Mouse (Mus musculus) embryonic facial prominence, embryonic 11.5 days (tissue): ENCODE measurements around the gene Cage1. TPM values are rescaled to one million over a fixed set of nuclear protein-coding genes. Genes with fewer than 3 reads are reported as not detected.

ENCODE experiments used
- ATAC-seq: fragments of 200-750 bp; cut with Nextera tagmentation; replicated peaks from 2 replicates; pipeline ENCODE4 v1.8.0; 2017; ENCODE audit warnings: low read depth; ENCODE audit not compliant: insufficient number of reproducible peaks, low FRiP score, low TSS enrichment
- DNase-seq: peaks from one replicate; pipeline ENCODE4 v3.0.0-alpha.2; 2015; ENCODE audit warnings: low spot score
- H3K27ac ChIP-seq: fragments of 300-500 bp; sonication (generic); replicated peaks from 2 replicates; pipeline ENCODE4 v1.5.1; 2014; ENCODE audit warnings: mild to moderate bottlenecking, low read depth, low read length, control low read depth
- H3K27me3 ChIP-seq: fragments of 300-500 bp; sonication (generic); 2 replicates; pipeline ENCODE4 v1.6.1; 2014; ENCODE audit warnings: mild to moderate bottlenecking, low read length, moderate library complexity, mixed read lengths; ENCODE audit not compliant: control insufficient read depth, insufficient read depth
- H3K36me3 ChIP-seq: fragments of 300-500 bp; sonication (generic); replicated peaks from 2 replicates; pipeline ENCODE4 v1.6.1; 2014; ENCODE audit warnings: low read depth, mild to moderate bottlenecking, low read length, moderate library complexity, mixed read lengths; ENCODE audit not compliant: control insufficient read depth, insufficient read depth
- H3K4me1 ChIP-seq: fragments of 300-500 bp; sonication (generic); 2 replicates; pipeline ENCODE4 v1.6.1; 2014; ENCODE audit warnings: low read length, mixed read lengths; ENCODE audit not compliant: control insufficient read depth, insufficient read depth
- H3K4me2 ChIP-seq: fragments of 300-500 bp; sonication (generic); 2 replicates; pipeline ENCODE4 v1.6.1; 2014; ENCODE audit warnings: low read depth, mild to moderate bottlenecking, control low read depth, low read length, moderate library complexity
- H3K4me3 ChIP-seq: fragments of 300-500 bp; sonication (generic); 2 replicates; pipeline ENCODE4 v1.5.1; 2014; ENCODE audit warnings: low read depth, low read length, control low read depth
- H3K9ac ChIP-seq: fragments of 300-500 bp; sonication (generic); replicated peaks from 2 replicates; pipeline ENCODE4 v1.6.1; 2014; ENCODE audit warnings: mild to moderate bottlenecking, control low read depth, low read length
- H3K9me3 ChIP-seq: fragments of 300-500 bp; sonication (generic); replicated peaks from 2 replicates; pipeline ENCODE4 v1.6.1; 2016; ENCODE audit warnings: mild to moderate bottlenecking, low read length, inconsistent platforms, mixed read lengths; ENCODE audit not compliant: control insufficient read depth
- WGBS: fragments of 180-500 bp; shearing (Covaris S2); extraction: QIAGEN DNeasy Blood & Tissue Kit; methylation state at CpG from one replicate; pipeline ENCODE4 v1.1.7; 2014; 5-methylcytosine and 5-hydroxymethylcytosine counted together
- polyA plus RNA-seq: library from polyadenylated mRNA; unstranded; fragments of >200 nt; fragmentation: Nextera tagmentation; extraction: Ambion mirVana; gene quantifications from 2 replicates; pipeline ENCODE4 v1.2.1, GENCODE M21; 2014

Cage1 gene
- 0.48 and 1.2 TPM in 2 replicates for polyA plus RNA-seq

GRCm38 (mm10) chr13:38037044-38037687, at the start of gene Cage1:
Gene Cage1 (minus strand): TSS chr13:38037069.
- H3K4me2 ChIP-seq: peak within 1 kb of the TSS; percentile 76
- peak; percentile 89 for ATAC-seq
- H3K27me3 ChIP-seq: no peaks in the 10 kb centered on the region
- no peaks in the 10 kb centered on the region for H3K4me1 ChIP-seq
- peak; percentile 98 for DNase-seq
- H3K27ac ChIP-seq: 0 out of 2 replicates have a peak within 1 kb of the TSS, but pooled peaks have one; percentile 47
- no peaks in the 10 kb centered on the region for H3K9me3 ChIP-seq
- H3K4me3 ChIP-seq: peak within 1 kb of the TSS; percentile 69
- under 1% methylated on average over 47 of the region's 47 CpGs for WGBS
- H3K9ac ChIP-seq: peak within 1 kb of the TSS; percentile 74
- no peaks in the 10 kb centered on the region for H3K36me3 ChIP-seq

GRCm38 (mm10) chr13:38081161-38081560, 44.3 kb upstream of the Cage1 start:
- Histone ChIP-seq H3K4me3 (no peak overlapping the region), H3K9ac (no peak overlapping the region)
- no peak for DNase-seq

GRCm38 (mm10) chr13:38080725-38081124, 43.9 kb upstream of the Cage1 start:
- H3K9me3 ChIP-seq: no peaks in the 10 kb centered on the region
- no peaks in the 10 kb centered on the region for H3K36me3 ChIP-seq
- H3K27me3 ChIP-seq: no peaks in the 10 kb centered on the region
- 80% methylated on average over 14 of the region's 14 CpGs for WGBS
- ATAC-seq (no peak), DNase-seq (no peak)
- no peaks in the 10 kb centered on the region; the same call in 1 of the 2 replicates for H3K4me1 ChIP-seq
- no peak overlapping the region for H3K9ac ChIP-seq
- no peak overlapping the region for H3K27ac ChIP-seq
- H3K4me2 ChIP-seq: no peak overlapping the region
- no peak overlapping the region for H3K4me3 ChIP-seq

More at GRCm38 (mm10) chr13:38081161-38081560, 44.3 kb upstream of the Cage1 start:
- Histone ChIP-seq H3K4me2 (no peak overlapping the region), H3K4me1 (no peaks in the 10 kb centered on the region; the same call in 1 of the 2 replicates), H3K27me3 (no peaks in the 10 kb centered on the region), H3K27ac (no peak overlapping the region), H3K9me3 (no peaks in the 10 kb centered on the region), H3K36me3 (no peaks in the 10 kb centered on the region)
- no peak for ATAC-seq
- WGBS: 78% methylated on average over 7 of the region's 7 CpGs

GRCm38 (mm10) chr13:38080014-38080413, 43.1 kb upstream of the Cage1 start:
- WGBS: 42% methylated on average over 9 of the region's 9 CpGs
- H3K36me3 ChIP-seq: no peaks in the 10 kb centered on the region
- H3K9me3 ChIP-seq: no peaks in the 10 kb centered on the region
- no peak overlapping the region for H3K9ac ChIP-seq
- no peak overlapping the region for H3K27ac ChIP-seq
- H3K4me3 ChIP-seq: no peak overlapping the region
- H3K4me1 ChIP-seq: no peaks in the 10 kb centered on the region; the same call in 1 of the 2 replicates
- H3K4me2 ChIP-seq: no peak overlapping the region
- H3K27me3 ChIP-seq: no peaks in the 10 kb centered on the region
- ATAC-seq (no peak), DNase-seq (no peak)

GRCm38 (mm10) chr13:38079366-38079765, 42.5 kb upstream of the Cage1 start:
- no peak overlapping the region for H3K9ac ChIP-seq
- DNase-seq (no peak), ATAC-seq (no peak)
- WGBS: 68% methylated on average over 5 of the region's 5 CpGs
- no peaks in the 10 kb centered on the region for H3K27me3 ChIP-seq
- no peak overlapping the region for H3K27ac ChIP-seq
- no peaks in the 10 kb centered on the region for H3K36me3 ChIP-seq
- no peak overlapping the region for H3K4me2 ChIP-seq
- H3K9me3 ChIP-seq: no peaks in the 10 kb centered on the region
- H3K4me1 ChIP-seq: no peaks in the 10 kb centered on the region; the same call in 1 of the 2 replicates
- H3K4me3 ChIP-seq: no peak overlapping the region

GRCm38 (mm10) chr13:38078836-38079235, 42.0 kb upstream of the Cage1 start:
- H3K9ac ChIP-seq: no peak overlapping the region
- H3K9me3 ChIP-seq: no peaks in the 10 kb centered on the region
- ATAC-seq (no peak), DNase-seq (no peak)
- H3K4me1 ChIP-seq: no peaks in the 10 kb centered on the region; the same call in 1 of the 2 replicates
- WGBS: 41% methylated on average over 6 of the region's 6 CpGs
- no peak overlapping the region for H3K4me3 ChIP-seq
- no peak overlapping the region for H3K4me2 ChIP-seq
- H3K36me3 ChIP-seq: no peaks in the 10 kb centered on the region
- H3K27ac ChIP-seq: no peak overlapping the region
- no peaks in the 10 kb centered on the region for H3K27me3 ChIP-seq

GRCm38 (mm10) chr13:38077113-38077512, 40.2 kb upstream of the Cage1 start:
- peak overlapping the region; percentile 7; the same call in 1 of the 2 replicates for H3K4me2 ChIP-seq
- no peaks in the 10 kb centered on the region; the same call in 1 of the 2 replicates for H3K4me1 ChIP-seq
- no peaks in the 10 kb centered on the region for H3K36me3 ChIP-seq
- DNase-seq (peak; percentile 62), ATAC-seq (no peak)
- no peak overlapping the region for H3K9ac ChIP-seq
- WGBS: 21% methylated on average over 11 of the region's 11 CpGs
- H3K27me3 ChIP-seq: no peaks in the 10 kb centered on the region
- H3K9me3 ChIP-seq: no peaks in the 10 kb centered on the region
- H3K27ac ChIP-seq: no peak overlapping the region
- no peak overlapping the region for H3K4me3 ChIP-seq

GRCm38 (mm10) chr13:38074404-38074803, 37.5 kb upstream of the Cage1 start:
- H3K9me3 ChIP-seq: no peaks in the 10 kb centered on the region
- H3K27me3 ChIP-seq: no peaks in the 10 kb centered on the region
- WGBS: 58% methylated on average over 5 of the region's 5 CpGs
- no peaks in the 10 kb centered on the region; the same call in 1 of the 2 replicates for H3K4me1 ChIP-seq
- H3K4me3 ChIP-seq: no peak overlapping the region
- H3K36me3 ChIP-seq: no peaks in the 10 kb centered on the region
- DNase-seq (no peak), ATAC-seq (no peak)
- H3K27ac ChIP-seq: no peak overlapping the region
- H3K9ac ChIP-seq: no peak overlapping the region
- no peak overlapping the region for H3K4me2 ChIP-seq
